Mouse (Mus musculus) kidney, postnatal 0 days (tissue): Measurements from ENCODE around the gene Arhgef25. TPM values are rescaled to one million over a fixed set of nuclear protein-coding genes. Genes with fewer than 3 reads are reported as not detected.
"Not testable (repeated sequence)": the region's sequence is repeated elsewhere in the genome, so short reads cannot be mapped to it uniquely, and the experiment has no call there.

Experiments
- ATAC-seq: fragments of 200-750 bp; cut with Nextera tagmentation; replicated peaks from 2 replicates; pipeline ENCODE4 v1.8.0; 2017; ENCODE audit warnings: low read depth, moderate number of reproducible peaks, moderate TSS enrichment, moderate library complexity; ENCODE audit not compliant: low FRiP score
- DNase-seq: peaks from one replicate; pipeline ENCODE4 v3.0.0-alpha.2; 2016; ENCODE audit warnings: low spot score
- H3K27ac ChIP-seq: fragments of 300-500 bp; sonication (generic); 2 replicates; pipeline ENCODE4 v1.5.1; 2014; ENCODE audit warnings: mild to moderate bottlenecking
- H3K27me3 ChIP-seq: fragments of 300-500 bp; sonication (generic); 2 replicates; pipeline ENCODE4 v1.6.1; 2014; ENCODE audit warnings: low read length, mixed read lengths; ENCODE audit not compliant: insufficient read depth
- H3K36me3 ChIP-seq: fragments of 300-500 bp; sonication (generic); 2 replicates; pipeline ENCODE4 v1.6.1; 2014; ENCODE audit warnings: low read length, mixed read lengths; ENCODE audit not compliant: insufficient read depth
- H3K4me1 ChIP-seq: fragments of 300-500 bp; sonication (generic); replicated peaks from 2 replicates; pipeline ENCODE4 v1.6.1; 2014; ENCODE audit warnings: antibody characterized with exemption, low read length, mixed read lengths; ENCODE audit not compliant: insufficient read depth
- H3K4me2 ChIP-seq: fragments of 300-500 bp; sonication (generic); 2 replicates; pipeline ENCODE4 v1.6.1; 2014; ENCODE audit warnings: mild to moderate bottlenecking, low read length, moderate library complexity, mixed read lengths
- H3K4me3 ChIP-seq: fragments of 300-500 bp; sonication (generic); replicated peaks from 2 replicates; pipeline ENCODE4 v1.5.1; 2014; ENCODE audit warnings: low read depth, low read length
- H3K9ac ChIP-seq: fragments of 300-500 bp; sonication (generic); 2 replicates; pipeline ENCODE4 v1.6.1; 2014; ENCODE audit warnings: low read depth, low read length
- H3K9me3 ChIP-seq: fragments of 300-500 bp; sonication (generic); replicated peaks from 2 replicates; pipeline ENCODE4 v1.6.1; 2016; ENCODE audit warnings: low read length, inconsistent platforms, mixed read lengths
- CTCF ChIP-seq: IDR thresholded peaks from 2 replicates; pipeline ENCODE4 v1.5.1; 2016; ENCODE audit warnings: antibody characterized with exemption, low read depth, mild to moderate bottlenecking, moderate library complexity
- WGBS: fragments of 180-500 bp; shearing (Covaris S2); extraction: QIAGEN DNeasy Blood & Tissue Kit; methylation state at CpG from one replicate; pipeline ENCODE4 v1.1.7; 2014; 5-methylcytosine and 5-hydroxymethylcytosine counted together
- polyA plus RNA-seq: library from polyadenylated mRNA; unstranded; fragments of >200 nt; fragmentation: Nextera tagmentation; extraction: Ambion mirVana; gene quantifications from 2 replicates; pipeline ENCODE4 v1.2.1, GENCODE M21; 2015

Gene Arhgef25
- polyA plus RNA-seq, 1 experiment from 2014 or later: 29.0 TPM

DNA sequence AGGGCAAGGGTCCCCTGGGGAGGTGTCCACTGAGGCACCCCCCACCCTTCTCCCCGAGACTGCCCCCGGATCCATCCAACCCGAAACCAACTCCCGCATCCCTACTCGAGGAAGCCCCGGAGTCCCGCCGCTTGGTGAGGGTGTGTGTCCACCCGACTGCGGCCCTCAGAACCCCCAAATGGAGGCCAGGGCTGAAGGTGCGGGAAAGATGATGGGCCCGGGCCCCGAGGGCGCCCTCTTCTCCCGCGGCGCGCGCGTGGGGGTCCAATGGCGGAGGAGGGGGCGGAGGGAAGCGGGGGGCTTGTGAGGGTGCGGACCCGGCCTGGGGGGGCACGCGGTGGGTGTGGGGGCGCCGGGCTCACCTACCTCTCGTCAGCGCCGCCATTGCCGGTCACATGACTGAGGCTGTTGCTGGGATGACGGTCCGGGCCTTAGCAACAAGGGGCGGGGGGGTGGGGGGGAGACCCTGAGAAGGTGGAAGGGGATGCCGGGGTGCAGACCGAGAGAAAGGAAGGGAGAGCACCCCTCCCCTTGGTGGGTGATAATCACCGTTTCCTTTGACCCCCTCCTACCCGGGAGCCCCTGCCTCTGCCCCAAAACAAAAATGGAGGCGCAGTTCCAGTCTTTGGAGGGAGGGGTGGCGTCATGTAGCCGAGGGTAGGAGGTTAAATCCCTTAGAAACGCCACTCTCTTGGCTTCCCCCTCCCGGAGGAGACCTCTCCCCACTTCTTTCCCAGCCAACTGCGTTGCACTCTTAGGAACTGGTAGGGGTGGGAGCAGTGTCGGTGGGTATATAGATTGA lies 5.6 kb upstream of the Arhgef25 start, which contains the start of gene Dtx3:
Dtx3 (minus strand) TSS at position 401 of the 802 bp plus-strand sequence.
- ATAC-seq: peak; percentile 43
- Histone ChIP-seq H3K4me1 (peaks cover 10% of the 10 kb centered on the region; the same call in 1 of the 2 replicates), H3K36me3 (peaks cover 37% of the 10 kb centered on the region), H3K9me3 (no peaks in the 10 kb centered on the region), H3K27ac (peak within 1 kb of the TSS; percentile 96), H3K4me2 (peak within 1 kb of the TSS; percentile 94), H3K27me3 (no peaks in the 10 kb centered on the region), H3K9ac (peak within 1 kb of the TSS; percentile 87), H3K4me3 (peak within 1 kb of the TSS; percentile 86)
- DNase-seq: peak; percentile 55
- WGBS: under 1% methylated on average over 39 of the region's 47 CpGs
- TF ChIP-seq CTCF: no peak

DNA sequence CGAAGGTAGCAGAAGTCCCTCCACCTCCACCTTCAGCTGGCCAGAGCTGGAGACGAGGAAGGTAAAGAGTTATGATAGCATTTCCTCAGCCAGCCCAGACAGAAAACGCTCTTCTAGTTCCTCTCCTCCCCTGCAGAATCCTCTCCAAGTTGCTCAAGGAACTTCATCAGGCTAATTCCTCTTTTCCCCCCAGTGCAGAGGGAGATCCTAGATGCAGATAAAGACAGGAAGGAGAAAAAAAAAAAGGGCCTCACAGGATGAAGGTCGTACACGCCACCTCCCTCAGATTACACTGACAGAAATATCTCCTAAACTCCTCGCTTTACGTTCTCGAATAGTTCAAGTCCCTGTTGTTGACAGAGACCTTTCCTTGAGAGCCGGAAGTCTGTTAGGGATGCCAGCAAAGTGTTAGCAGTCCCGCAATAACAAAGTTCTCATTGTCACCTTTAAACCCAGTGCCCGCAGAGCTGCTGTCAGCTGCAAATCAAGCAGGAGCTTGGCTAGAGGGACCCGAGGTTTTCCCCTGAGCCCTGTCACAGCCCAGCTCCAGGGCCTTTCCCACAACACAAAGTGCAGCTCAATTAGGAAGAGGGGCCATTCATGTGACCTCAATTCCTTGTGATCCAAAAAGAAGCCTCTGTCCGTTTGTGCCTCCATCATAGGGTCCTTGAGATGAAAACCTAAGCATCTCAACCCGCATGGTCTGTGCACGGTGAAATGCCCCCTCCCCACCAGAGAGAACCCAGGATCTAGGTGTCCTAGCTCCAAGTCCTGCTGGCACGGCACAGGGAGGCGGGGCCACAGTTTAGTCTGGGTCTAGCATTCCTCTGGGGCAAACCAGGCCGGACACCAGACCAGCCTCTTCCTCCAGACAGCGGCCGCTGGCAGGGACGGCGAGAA lies 4.8 kb upstream of the Arhgef25 start:
- no peak for TF ChIP-seq CTCF
- H3K36me3 ChIP-seq: peaks cover 32% of the 10 kb centered on the region
- peaks cover 16% of the 10 kb centered on the region; the same call in 1 of the 2 replicates for H3K4me1 ChIP-seq
- H3K27ac ChIP-seq: peak overlapping the region; percentile 96
- 6% methylated on average over 22 of the region's 22 CpGs for WGBS
- peak; percentile 47 for ATAC-seq
- H3K9me3 ChIP-seq: no peaks in the 10 kb centered on the region
- peak overlapping the region; percentile 86 for H3K4me3 ChIP-seq
- DNase-seq: peak; percentile 56
- H3K9ac ChIP-seq: peak overlapping the region; percentile 87
- no peaks in the 10 kb centered on the region for H3K27me3 ChIP-seq
- peak overlapping the region; percentile 94 for H3K4me2 ChIP-seq

GRCm38 (mm10) chr10:127193011-127193410 lies 3.1 kb upstream of the Arhgef25 start:
- Histone ChIP-seq H3K9me3 (no peaks in the 10 kb centered on the region), H3K9ac (no peak overlapping the region), H3K4me1 (peaks cover 21% of the 10 kb centered on the region; the same call in 1 of the 2 replicates), H3K4me2 (no peak overlapping the region), H3K27ac (no peak overlapping the region), H3K27me3 (no peaks in the 10 kb centered on the region), H3K36me3 (peaks cover 17% of the 10 kb centered on the region), H3K4me3 (no peak overlapping the region)
- ATAC-seq (no peak), DNase-seq (no peak)
- 65% methylated on average over 9 of the region's 9 CpGs for WGBS
- TF ChIP-seq CTCF: no peak

- Histone ChIP-seq H3K4me1 (peaks cover 21% of the 10 kb centered on the region; the same call in 1 of the 2 replicates), H3K36me3 (peaks cover 12% of the 10 kb centered on the region; the same call in 1 of the 2 replicates)
- WGBS: 81% methylated on average over 1 of the region's 1 CpGs
- not testable (repeated sequence) for ATAC-seq, H3K4me2 ChIP-seq, H3K27ac ChIP-seq, H3K4me3 ChIP-seq, H3K9me3 ChIP-seq, DNase-seq, H3K9ac ChIP-seq, H3K27me3 ChIP-seq
Observed at GRCm38 (mm10) chr10:127192057-127192328, 2.1 kb upstream of the Arhgef25 start.

GRCm38 (mm10) chr10:127191191-127192056 lies 1.5 kb upstream of the Arhgef25 start:
- DNase-seq (no peak), ATAC-seq (no peak)
- no peaks in the 10 kb centered on the region for H3K9me3 ChIP-seq
- H3K4me1 ChIP-seq: peaks cover 19% of the 10 kb centered on the region; the same call in 1 of the 2 replicates
- no peak overlapping the region for H3K4me3 ChIP-seq
- no peak for TF ChIP-seq CTCF
- peaks cover 12% of the 10 kb centered on the region; the same call in 1 of the 2 replicates for H3K36me3 ChIP-seq
- H3K27me3 ChIP-seq: no peaks in the 10 kb centered on the region
- no peak overlapping the region for H3K4me2 ChIP-seq
- WGBS: 78% methylated on average over 19 of the region's 19 CpGs
- H3K9ac ChIP-seq: no peak overlapping the region
- H3K27ac ChIP-seq: no peak overlapping the region; the same call in 1 of the 2 replicates
